Mouse (Mus musculus) thymus, postnatal 25 days (tissue): ENCODE results near the gene Rufy4.

Experiments
- DNase-seq: peaks from one replicate; pipeline ENCODE4 v3.0.0; 2022

Rufy4 gene

GRCm38 (mm10) chr1:74106214-74106613 is 19.1 kb upstream of the Rufy4 start:
- DNase-seq: no peak

GRCm38 (mm10) chr1:74107931-74108618 is 17.3 kb upstream of the Rufy4 start:
- DNase-seq: no peak

GRCm38 (mm10) chr1:74109670-74110069 is 15.7 kb upstream of the Rufy4 start:
- no peak for DNase-seq

- DNase-seq: no peak
Observed at GRCm38 (mm10) chr1:74110932-74111695, 14.2 kb upstream of the Rufy4 start.

GRCm38 (mm10) chr1:74111696-74112030 is 13.7 kb upstream of the Rufy4 start:
- DNase-seq: no peak

GRCm38 (mm10) chr1:74113071-74113470 is 12.3 kb upstream of the Rufy4 start:
- DNase-seq: no peak

- DNase-seq: no peak
Observed at GRCm38 (mm10) chr1:74117876-74118275, 7.5 kb upstream of the Rufy4 start.

GRCm38 (mm10) chr1:74119115-74119514 is 6.2 kb upstream of the Rufy4 start:
- no peak for DNase-seq

GRCm38 (mm10) chr1:74121138-74121537 is 4.2 kb upstream of the Rufy4 start:
- no peak for DNase-seq

- no peak for DNase-seq
Observed at GRCm38 (mm10) chr1:74121821-74122576, 3.3 kb upstream of the Rufy4 start.

GRCm38 (mm10) chr1:74123215-74123614 is 2.1 kb upstream of the Rufy4 start:
- DNase-seq: no peak

GRCm38 (mm10) chr1:74124021-74124981 is 1.0 kb upstream of the Rufy4 start, which contains the start of gene Tns1:
TSS of gene Tns1 (minus strand) at chr1:74124449.
- DNase-seq: peak; percentile 66

- DNase-seq: no peak
Observed at GRCm38 (mm10) chr1:74130883-74131659, 5.7 kb downstream of the Rufy4 start.

GRCm38 (mm10) chr1:74132011-74132410 is 6.7 kb downstream of the Rufy4 start:
- no peak for DNase-seq

- no peak for DNase-seq
Observed at GRCm38 (mm10) chr1:74133954-74134353, 8.6 kb downstream of the Rufy4 start.

- DNase-seq: no peak
Observed at GRCm38 (mm10) chr1:74135326-74135950, 10.1 kb downstream of the Rufy4 start.

GRCm38 (mm10) chr1:74139415-74139814 is 14.1 kb downstream of the Rufy4 start:
- no peak for DNase-seq

- DNase-seq: no peak
Observed at GRCm38 (mm10) chr1:74141781-74142180, 16.4 kb downstream of the Rufy4 start.

GRCm38 (mm10) chr1:74149106-74149885 is 24.0 kb downstream of the Rufy4 start:
- no peak for DNase-seq

- no peak for DNase-seq
Observed at GRCm38 (mm10) chr1:74150101-74150500, 24.8 kb downstream of the Rufy4 start.
